Mouse (Mus musculus): Measurements from ENCODE around the gene Slc9a8.

Slc9a8 gene

GRCm38 (mm10) chr2:167449331-167450275, 28.1 kb downstream of the Slc9a8 start:
- no peak for DNase-seq (ENCODE audit: low read depth, low spot score)

- no peak for DNase-seq (ENCODE audit: low read depth, low spot score)
These were observed 29.1 kb downstream of the Slc9a8 start for GRCm38 (mm10) chr2:167450647-167451046.

GRCm38 (mm10) chr2:167453814-167454213, 32.3 kb downstream of the Slc9a8 start:
- DNase-seq (ENCODE audit: low read depth, low spot score) = no peak

GRCm38 (mm10) chr2:167456361-167457020, 35.0 kb downstream of the Slc9a8 start:
- DNase-seq (ENCODE audit: low read depth, low spot score) = no peak

GRCm38 (mm10) chr2:167457213-167457612, 35.7 kb downstream of the Slc9a8 start:
- no peak for DNase-seq (ENCODE audit: low read depth, low spot score)

- DNase-seq (ENCODE audit: low read depth, low spot score) = no peak
These were observed 37.0 kb downstream of the Slc9a8 start for GRCm38 (mm10) chr2:167458548-167458947.

DNA sequence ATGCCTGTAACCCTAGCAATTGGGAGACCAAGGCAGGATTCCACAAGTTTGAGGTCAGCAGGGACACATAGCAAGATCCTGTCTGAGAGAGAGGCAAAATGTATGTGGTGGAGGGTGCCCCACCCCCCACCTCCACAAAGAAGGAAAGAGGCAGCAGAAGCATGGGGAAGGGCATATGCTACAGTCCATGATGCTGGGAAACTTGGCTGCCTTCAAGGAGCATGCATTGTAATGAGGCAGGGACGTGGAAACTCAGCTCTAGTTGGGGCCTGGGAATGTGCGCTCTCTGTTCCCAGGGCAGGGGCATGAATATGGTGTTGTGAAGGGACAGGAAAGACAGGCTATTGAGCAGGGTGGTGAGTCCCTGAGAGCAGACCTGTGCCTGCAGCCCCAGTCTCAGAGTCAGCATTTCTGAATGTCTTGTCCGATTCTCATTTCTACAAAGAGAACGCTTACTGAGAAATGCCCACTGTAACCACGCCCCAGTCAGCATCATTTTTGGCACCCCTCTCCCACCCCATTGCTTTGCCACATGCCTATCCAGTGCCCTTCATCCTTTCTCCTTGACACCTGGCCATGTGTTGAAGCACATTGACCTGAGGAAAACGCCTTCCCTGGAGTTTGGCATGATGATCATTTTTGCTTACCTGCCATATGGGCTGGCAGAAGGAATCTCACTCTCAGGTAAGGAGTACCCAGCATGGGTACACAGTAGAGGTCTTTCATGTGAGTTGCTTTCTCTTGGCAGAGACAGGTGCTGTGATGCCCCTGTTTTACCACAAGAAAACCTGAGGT, 37.8 kb downstream of the Slc9a8 start:
- DNase-seq (ENCODE audit: low read depth, low spot score) = no peak

DNA sequence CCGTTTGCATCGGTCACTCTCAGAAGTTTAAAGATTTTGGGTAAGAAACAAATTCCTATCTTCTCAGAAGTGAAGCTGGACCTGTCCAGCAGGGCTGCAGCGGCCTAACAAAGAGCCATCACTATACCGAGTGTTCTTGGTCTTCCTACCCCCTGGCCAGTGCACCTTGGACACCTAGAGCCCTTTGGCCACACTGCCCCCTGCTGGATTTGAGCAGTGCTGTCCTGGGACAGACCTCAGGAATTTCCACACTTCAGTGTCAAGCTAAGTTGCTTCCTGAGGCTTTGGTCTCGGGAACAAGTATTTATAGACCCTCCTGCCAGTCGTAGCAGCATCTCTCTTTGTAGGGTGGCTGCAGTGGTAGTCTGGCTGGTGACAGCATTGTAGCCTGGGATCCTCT, 41.4 kb downstream of the Slc9a8 start:
- peak; percentile 66 for DNase-seq (ENCODE audit: low read depth, low spot score)

DNA sequence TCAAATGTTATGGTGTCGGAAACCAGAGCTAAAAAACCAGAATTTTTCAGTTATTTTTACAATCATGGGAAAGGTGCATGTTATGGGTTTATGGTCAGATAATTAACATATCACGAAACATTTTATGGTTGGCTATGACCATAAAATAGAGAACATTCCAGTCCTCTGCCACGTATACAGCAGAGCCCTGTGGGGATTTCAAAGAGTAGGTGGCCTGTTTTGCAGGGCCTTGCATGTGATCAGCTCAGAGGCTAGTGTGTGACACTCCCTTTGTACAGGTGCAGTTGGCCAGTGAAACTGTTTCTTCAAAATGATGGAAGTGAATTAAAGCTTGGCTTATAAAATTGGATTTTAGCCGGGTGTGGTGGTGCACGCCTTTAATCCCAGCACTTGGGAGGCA, 42.3 kb downstream of the Slc9a8 start:
- DNase-seq (ENCODE audit: low read depth, low spot score) = no peak

- DNase-seq (ENCODE audit: low read depth, low spot score) = no peak
These were observed 44.4 kb downstream of the Slc9a8 start for GRCm38 (mm10) chr2:167465951-167466350.

GRCm38 (mm10) chr2:167467214-167467613, 45.7 kb downstream of the Slc9a8 start:
- no peak for DNase-seq (ENCODE audit: low read depth, low spot score)

DNA sequence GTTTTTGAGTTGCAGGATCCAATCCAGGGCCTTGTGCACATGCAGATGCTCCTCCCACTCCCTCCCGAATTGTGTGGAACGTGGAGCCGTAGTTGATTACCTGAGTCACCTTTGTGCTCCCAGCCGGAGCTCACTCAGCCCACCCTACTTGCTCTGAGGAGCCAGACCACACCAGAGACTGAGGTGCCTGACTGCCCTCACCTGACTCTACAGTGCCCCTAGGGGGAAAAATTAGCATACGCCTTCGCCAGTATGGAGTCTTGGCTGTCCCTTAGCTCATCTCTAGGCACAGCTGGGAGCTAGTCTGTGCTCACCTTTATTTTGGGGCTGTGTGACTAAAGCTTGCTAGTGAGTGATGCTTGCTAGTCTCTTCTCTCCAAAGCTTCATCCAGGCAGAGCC, 46.9 kb downstream of the Slc9a8 start:
- no peak for DNase-seq (ENCODE audit: low read depth, low spot score)

DNA sequence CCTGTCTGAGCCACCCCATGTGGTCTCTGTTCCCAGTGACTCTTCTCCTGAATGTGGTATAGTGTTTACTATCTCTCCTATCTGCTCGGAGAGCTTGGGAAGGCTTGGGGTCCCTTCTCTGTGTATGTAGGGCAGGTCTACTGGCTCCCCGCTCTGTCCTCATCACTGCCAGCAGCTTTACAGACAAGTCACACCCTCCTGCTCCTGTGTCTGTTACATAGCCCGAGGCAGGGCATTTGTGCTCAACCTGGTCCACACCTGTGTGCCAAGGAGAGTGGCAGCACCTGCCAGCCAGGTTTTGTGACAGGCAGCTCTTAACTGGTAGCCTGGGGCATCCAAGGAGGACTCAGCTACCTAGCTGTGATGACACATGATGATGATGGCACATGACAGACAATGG, 49.1 kb downstream of the Slc9a8 start:
- DNase-seq (ENCODE audit: low read depth, low spot score) = no peak

- DNase-seq (ENCODE audit: low read depth, low spot score) = no peak
These were observed 50.1 kb downstream of the Slc9a8 start for GRCm38 (mm10) chr2:167471585-167471984.

GRCm38 (mm10) chr2:167474218-167474617, 52.7 kb downstream of the Slc9a8 start:
- no peak for DNase-seq (ENCODE audit: low read depth, low spot score)

DNA sequence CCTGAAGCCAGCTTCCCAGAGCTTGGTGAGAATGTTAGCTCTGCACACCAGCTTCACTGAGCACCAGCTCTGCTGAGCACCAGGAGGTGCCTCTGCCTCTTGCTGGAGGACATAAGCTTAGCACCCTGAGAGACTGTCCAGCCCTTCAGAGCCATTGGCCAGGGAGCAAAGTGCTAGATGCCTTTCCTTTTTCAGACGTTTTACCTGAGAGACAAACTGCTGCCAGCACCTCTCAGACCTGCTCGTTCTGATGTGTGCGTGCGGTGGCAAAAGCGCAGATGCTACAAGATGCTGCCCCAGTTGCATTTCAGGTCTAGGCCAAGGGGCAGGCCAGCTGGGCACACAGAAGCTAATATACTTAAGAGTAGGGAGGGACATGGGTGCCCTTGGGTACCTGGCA, 54.1 kb downstream of the Slc9a8 start:
- DNase-seq (ENCODE audit: low read depth, low spot score) = no peak

DNA sequence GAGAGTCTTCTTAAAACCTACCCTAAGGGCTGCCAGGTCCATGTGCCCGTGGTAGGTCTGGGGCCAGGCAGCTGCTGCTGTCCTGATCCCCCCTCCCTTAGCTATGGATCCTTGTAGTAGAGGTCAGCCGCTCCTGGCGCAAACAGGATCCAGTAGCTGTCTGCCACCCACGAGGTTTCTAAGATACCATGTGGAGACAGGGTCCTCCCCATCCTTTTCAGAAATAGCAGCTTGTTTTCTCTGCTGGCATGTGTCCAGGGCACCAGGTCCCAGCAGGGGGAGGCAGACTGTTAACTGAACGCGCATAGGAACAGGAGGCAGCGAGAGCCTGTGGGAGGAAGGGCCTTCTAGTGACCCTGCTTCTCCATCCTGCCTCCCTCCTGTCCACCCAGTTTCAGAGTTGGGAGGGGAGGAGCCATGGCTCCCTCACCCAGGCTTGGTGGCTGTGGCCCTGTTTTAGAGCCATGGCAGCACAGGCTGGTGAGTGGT, 54.7 kb downstream of the Slc9a8 start:
- DNase-seq (ENCODE audit: low read depth, low spot score) = no peak

DNA sequence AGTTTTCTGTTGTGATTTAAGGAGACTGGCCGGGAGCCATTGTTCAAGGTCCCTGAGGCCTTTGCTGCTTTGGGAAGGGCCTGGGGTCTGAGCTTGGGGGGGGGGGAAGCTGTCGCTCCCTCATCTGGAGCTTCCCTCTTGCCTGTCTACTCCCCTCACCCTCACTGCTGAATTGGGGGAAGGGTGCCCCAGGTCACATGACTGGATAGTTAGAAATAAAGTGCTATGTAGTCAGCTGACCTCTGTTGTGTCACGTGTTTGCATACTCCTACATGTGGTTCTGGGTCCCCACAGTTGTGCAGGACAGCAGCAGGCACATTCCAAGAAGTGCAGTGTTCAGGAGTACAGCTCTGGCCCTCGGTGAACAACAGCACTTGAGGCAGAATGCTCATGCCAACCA, 55.2 kb downstream of the Slc9a8 start:
- no peak for DNase-seq (ENCODE audit: low read depth, low spot score)

GRCm38 (mm10) chr2:167478128-167478527, 56.6 kb downstream of the Slc9a8 start:
- no peak for DNase-seq (ENCODE audit: low read depth, low spot score)

DNA sequence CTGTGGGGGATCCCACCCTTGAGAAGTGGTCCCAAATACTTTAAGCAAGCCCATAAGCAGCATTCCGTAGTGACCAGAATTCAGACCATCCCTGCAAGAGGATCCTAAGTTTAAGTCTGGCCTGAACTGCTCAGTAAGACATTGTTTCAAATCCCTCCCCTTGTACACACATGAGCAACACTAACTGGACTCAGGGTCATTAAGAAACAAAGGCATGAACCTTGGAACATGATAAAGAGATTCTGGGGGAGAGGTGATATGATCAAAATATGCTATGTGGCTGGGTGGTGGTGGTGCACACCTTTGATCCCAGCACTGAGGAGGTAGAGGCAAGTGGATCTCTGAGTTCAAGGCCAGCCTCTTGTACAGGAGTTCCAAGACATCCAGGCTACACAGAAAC, 58.0 kb downstream of the Slc9a8 start:
- DNase-seq (ENCODE audit: low read depth, low spot score) = no peak

DNA sequence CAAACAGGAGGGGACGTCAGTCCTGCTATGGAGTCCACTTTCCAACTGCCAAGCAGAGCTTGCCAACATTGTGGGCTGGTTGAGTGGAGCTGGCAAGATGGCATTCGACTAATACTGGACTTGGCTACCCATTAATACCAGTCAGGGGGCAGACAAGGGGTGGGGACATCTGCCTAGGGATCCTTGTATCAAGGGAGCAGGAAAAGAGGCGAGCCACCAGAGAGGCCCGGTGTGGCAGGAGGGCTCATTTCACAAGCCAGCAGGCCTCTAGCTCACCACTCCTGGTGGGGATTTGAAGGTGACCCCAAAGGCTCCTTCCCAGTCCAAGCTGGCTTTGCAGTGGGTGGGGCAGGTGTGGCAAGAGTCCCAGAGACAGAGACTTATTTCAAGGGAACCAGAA, 61.2 kb downstream of the Slc9a8 start:
- no peak for DNase-seq (ENCODE audit: low read depth, low spot score)
